Mouse (Mus musculus): ENCODE results near the gene Kctd20.
A peak's percentile ranks its signal among the peaks of the same experiment; 100 is the strongest.
"Not testable (repeated sequence)": the region's sequence is repeated elsewhere in the genome, so short reads cannot be mapped to it uniquely, and the experiment has no call there.

Kctd20 gene

DNA sequence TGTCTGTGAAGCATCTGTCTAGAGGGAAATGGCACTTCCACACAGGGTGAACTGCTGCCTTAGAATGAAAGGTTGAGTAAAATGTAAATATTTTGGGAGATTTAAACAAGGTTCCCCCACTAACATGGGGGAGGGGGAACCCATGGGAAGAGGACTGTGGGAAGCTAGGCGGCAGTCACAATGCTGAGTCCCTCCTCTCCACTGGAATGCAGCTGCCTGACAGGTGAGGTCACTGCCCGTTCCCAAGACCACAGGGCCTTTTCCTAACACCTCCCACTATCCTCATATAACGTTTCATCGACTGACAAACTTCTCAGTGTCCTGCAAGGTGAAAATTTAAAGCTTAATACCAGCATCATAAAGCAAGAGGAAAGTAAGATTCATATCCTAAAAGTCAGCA lies 30.8 kb downstream of the Kctd20 start:
- no peak for DNase-seq (ENCODE audit: low read depth, low spot score)

DNA sequence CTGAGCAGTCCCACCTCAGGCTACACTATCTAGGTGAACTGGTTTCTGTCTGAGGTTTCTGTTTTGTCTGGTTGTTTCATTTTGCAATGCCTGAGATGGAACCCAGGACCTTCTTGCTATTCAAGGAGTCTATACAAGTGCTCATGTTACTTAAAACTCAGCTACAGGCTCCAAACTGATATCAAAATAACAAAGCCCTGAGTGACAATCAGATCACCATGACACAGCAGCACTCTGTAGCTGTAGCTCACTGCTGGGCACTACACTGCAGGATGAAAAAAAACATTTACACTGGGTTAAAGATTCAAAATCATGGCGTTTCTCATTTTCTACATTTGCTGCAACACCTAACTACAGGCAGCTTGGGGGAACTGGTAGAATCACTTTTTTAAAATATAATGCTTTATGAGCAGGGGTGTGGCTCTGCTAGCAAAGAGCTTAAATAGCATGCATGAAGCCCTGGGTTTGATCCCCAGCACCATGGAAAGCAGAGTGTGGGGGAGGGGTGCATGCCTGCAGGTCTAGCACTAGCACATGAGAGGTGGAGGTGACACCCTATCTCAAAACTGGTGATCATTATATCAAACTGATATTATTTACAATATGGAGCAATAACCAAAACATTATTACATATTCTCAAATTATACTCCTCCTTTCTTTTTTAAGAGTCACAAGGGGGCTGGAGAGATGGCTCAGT lies 33.1 kb downstream of the Kctd20 start:
- DNase-seq (ENCODE audit: low read depth, low spot score), result no peak

DNA sequence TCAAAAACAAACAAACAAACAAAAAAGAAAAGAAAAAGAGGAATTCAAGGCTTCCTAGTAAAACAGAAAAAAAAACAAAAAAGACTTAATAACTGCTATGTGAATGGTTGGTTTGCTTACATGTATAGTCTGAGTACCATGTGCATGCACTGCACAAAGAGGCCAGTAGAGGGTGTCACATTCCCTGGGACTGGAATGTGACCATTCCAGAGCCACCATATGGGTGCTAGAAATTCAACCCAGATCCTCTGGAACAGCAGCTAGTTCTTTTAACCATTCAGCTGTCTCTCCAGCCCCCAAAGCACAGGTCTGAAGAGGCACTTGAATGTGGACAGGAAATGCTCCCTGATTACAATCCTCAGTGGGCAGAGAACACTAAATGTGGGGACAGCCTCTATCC lies 35.1 kb downstream of the Kctd20 start:
- DNase-seq (ENCODE audit: low read depth, low spot score), result no peak

DNA sequence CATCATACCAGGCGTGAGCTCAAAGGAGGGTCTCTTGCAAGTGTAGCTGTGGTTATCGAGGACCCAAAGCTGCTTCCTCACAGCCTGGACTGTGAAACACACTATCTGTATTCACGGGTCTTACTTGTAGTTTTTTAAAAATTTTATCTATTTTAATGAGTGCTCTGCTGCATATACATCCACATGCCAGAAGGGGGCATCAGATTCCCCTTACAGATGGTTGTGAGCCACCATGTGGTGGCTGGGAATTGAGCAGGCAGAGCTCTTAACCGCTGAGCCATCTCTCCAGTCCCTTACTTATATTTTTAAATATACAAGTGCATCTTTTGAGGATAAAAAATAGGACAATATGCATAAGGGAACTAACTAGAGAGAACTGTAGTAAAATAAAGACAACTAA lies 36.0 kb downstream of the Kctd20 start:
- DNase-seq (ENCODE audit: low read depth, low spot score), result no peak

DNA sequence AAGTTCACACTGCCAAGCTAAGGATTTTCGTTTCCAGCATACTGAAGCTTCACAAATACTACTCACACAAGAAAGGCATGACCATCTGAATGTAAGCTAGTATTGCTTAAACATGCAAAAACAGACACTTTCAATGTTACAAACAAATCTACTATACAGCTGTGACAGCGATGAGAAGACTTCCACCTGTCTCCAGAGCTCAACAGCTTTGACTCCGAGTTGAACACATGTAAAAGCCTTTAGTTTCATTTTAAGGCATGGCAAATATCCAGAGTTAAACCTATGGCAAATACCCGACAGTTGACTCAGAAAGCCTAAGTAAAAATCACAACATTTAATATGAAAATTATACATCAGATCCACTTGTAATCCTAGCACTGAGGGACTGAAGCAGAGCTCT lies 36.5 kb downstream of the Kctd20 start:
- no peak for DNase-seq (ENCODE audit: low read depth, low spot score)

DNA sequence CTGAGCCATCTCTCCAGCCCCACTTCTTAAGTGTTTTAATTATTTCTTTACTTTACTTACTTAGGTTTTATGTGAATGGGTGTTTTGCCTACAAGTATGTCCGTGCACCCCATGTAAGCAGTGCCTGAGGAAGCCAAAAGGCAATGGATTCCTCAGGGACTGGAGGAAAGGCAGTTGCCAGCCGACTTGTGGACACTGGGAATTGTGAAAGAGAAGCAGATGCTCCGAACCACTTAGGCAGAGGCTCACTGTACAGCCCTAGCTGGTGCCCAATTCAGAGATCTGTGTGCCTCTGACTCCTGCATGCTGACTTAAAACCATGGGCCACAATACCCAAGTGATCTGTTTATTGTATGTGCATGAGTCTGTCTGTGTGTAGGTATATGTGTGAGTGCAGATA lies 37.2 kb downstream of the Kctd20 start:
- no peak for DNase-seq (ENCODE audit: low read depth, low spot score)

DNA sequence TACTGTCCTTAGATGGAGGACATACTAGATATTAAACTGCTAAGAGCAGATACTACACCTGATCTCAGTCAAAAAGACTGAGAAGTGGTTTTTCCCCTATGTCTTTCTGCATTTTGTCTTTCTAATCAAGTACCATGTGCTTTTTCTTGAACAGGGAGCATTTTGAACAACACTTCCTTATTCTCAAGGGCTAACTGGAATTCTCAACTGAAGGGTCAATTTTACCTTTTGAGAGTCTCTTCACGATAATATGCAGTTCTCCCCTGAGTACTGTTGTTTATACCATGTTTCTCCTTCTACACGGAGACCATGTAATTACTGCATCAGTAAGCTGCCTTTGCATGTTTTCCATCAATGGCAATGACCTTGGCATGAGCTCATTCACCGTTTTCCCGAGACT lies 38.3 kb downstream of the Kctd20 start:
- DNase-seq (ENCODE audit: low read depth, low spot score), result no peak

DNA sequence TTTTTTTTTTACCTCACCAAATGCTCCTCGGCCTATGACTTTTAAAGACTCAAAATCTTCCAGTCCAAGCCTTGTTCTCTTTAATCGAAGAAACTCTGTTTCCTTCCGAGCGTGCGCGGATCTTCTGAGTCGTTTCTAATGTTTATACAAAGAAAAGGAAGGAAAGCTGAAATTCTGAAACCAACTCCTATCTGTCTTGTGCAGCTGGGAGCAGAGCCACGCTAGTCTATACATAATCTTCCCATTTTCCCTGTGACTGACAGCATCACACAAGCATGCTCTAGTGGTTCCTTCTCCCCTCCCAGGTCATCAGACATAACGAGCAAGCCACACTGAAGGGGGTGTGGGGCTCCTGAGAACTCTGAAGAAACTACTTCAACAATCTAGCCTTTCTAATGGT lies 39.5 kb downstream of the Kctd20 start:
- DNase-seq (ENCODE audit: low read depth, low spot score), result no peak

DNA sequence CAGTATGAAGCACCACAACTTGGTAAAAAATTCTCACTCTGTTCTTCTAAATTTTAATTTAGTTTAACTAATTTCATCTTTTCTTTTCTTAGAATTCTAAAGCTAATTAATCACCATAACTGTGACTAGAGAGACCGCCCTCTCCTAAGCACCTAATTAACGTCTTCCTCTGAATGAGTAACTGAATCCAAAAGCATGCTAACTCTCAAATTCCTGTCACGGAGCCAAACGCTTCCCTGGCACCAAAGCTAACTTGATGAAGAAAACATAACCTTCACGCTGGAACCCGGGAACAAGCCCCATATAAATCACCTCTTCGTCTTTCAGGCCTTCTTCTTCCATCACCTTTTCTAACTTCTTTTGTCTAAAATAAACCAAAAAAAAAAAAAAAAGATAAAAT lies 40.4 kb downstream of the Kctd20 start:
- DNase-seq (ENCODE audit: low read depth, low spot score), result no peak

DNA sequence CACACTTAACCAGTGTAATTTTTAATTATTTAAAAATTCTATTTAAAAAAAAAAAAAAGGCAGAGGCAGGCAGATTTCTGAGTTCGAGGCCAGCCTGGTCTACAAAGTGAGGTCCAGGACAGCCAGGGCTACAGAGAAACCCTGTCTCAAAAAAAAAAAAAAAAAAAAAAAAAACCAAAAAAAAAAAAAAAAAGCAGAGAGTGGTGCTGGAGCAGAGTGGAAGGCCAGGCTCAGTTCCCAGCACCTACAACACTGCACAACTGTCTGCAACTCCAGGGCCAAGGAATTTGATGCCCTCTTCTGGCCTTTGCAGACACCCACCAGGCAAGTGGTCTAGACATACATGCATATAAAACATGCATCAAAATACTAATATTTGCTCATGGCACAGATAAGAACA lies 41.3 kb downstream of the Kctd20 start:
- not testable (repeated sequence) for DNase-seq (ENCODE audit: low read depth, low spot score)

DNA sequence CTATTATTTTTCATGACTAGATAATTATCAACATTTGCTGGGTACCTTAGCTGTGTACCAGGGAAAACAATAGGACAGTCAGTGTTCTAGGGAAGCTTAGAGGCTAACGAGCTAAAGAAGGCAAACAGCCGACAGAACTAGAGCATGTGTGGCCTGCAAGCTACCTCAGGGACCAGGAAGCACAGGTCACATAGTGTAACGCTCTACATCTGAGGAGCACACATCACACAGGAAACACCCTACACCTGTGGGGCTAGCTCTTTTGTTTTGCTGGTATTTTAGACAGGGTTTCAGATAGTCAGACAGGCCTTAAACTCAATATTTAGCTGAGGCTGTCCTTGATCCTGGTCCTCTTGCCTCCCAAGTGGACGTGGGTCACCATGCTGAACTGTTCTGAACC lies 42.9 kb downstream of the Kctd20 start:
- DNase-seq (ENCODE audit: low read depth, low spot score), result no peak

DNA sequence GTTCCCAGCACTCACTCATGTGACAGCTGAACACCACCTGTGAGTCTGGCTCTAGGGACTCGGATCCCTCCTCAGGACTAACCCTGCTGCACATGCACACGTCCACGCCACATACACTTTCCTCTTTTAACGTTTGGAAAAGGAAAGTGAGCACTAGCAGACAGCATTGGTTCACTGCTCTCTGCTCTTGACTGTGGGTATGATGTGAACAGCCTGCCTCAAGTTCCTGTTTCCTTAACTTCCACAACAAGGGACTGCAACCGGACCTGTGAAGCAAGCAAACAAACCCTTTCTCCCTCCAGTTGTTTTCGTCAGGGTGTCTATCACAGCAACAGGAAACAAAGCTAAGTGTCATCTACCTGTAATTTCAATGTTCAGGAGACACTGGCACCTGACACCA lies 48.7 kb downstream of the Kctd20 start:
- no peak for DNase-seq (ENCODE audit: low read depth, low spot score)

DNA sequence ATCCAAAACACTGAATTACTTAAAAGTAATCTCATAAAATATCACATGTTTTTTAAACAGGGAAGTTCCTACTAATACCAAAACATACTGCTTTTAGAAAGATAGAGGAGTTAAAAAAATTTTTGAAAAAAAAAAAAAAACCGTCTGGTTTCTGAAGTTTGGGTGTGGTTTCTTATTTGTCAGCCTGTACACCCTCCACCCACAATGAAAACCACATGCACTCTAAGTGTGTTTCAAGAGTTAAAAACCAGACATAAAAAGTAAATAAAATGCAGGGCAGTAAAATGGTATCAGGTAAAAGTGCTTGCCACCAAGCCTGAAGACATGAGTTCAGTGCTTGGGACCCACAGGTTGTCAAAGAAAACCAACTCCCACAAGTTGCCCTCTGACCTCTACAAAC lies 52.0 kb downstream of the Kctd20 start:
- no peak for DNase-seq (ENCODE audit: low read depth, low spot score)

DNA sequence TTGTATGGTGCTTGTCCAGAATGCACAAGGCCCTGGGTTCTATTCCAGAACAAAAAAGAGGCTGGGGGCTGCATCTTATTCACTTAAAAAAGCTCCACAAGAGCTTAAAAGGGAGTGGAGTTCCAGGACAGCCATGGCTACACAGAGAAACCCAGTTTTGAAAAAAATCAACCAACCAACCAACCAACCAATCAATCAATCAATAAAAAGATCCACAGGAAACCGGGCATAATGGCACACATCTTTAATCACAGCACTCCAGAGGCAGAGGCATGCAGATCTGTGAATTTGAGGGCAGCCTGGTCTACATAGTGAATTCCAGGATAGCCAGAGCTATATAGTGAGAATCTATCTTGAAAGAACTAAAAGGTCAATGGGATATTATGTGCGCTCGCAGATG lies 53.3 kb downstream of the Kctd20 start:
- no peak for DNase-seq (ENCODE audit: low read depth, low spot score)

DNA sequence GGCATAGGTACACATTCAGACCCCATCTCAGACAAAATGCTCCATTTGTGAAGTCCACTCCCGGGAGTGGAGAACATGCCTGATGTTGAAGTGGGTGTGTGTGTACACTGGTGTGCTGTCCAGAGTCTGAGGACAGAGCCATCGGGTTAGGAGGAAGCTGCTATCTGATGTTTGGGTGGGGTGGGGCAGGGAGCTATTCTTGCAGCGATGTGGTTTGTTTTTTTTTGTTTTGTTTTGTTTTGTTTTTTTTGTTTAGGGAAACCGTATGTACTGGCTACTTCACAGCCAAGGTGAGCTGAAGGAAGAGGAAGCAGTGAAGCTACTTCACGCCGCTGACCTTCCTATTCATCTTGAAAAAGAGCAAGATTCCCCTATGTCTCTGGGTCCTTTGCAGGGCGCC lies 55.1 kb downstream of the Kctd20 start:
- no peak for DNase-seq (ENCODE audit: low read depth, low spot score)

DNA sequence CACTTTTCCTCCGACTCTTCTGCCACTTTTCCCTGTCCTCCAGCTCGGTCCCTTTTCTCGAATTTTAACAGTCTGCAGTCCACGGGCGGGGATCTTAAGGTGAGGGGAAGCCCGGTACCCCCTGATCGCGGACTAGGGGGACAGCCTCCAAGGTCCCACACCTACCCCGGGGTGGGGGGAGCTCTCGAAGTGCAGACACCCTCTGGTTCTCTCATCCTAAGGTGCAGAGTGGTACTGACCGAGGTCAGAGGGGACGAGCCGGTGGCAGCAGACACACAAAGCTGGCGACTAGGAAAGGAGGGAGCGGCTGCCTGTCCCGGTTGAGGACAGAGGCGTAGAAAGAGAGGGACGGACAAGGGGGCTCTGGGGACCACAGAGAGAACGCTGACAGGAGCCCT lies 55.5 kb downstream of the Kctd20 start:
- no peak for DNase-seq (ENCODE audit: low read depth, low spot score)

DNA sequence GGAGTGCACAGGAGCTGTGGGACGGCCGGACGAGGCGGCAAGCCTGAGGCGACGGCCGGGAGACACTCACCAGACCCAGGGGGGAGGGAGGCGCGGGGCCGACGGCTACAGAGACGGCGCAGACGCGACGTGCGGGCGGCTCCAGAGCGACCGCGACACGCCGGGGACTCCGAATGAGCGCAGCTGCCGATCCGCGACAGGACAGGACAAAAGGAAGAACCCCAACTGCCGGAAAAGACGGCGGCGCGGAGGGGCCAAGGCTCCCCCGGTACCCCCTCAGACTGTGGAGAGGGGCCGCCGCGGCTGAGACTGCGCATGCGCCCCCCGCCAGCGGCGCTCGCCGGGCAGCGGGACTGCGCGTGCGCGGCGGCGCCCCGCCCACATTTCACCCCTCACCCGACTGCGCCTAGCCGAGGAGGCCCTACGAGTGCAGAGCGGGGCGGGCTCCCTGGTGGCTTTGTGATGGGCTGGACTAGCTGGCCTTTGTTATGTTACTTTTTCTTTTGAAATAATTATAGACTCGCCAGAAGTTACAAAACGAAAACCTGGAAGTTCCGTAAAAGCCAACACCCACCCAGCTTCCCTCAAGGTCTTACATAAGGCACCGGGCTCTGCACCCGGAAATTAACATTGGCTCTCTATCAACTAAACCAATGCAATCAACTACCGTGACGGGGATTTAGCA lies 56.0 kb downstream of the Kctd20 start, which contains the start of gene Stk38:
Gene Stk38, minus strand, starts transcription at position 355 of the 685 bp plus-strand sequence.
- peak; percentile 91 for DNase-seq (ENCODE audit: low read depth, low spot score)

DNA sequence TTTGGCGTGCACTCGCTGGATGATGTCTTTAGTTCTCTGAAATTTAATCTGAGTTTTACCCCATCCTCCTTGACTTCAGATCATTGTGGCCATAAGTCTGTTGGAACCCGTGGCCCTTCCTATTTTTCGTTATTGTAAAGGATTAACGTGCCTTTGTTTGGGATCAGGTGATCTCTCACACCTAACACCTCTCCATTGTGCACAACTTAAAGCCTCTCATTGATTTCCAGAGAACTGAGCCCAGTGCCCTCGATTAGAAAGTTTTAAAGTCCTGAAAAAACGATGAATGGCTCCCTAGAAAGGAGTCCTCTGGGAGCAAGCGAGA lies 56.5 kb downstream of the Kctd20 start:
- DNase-seq (ENCODE audit: low read depth, low spot score), result no peak

DNA sequence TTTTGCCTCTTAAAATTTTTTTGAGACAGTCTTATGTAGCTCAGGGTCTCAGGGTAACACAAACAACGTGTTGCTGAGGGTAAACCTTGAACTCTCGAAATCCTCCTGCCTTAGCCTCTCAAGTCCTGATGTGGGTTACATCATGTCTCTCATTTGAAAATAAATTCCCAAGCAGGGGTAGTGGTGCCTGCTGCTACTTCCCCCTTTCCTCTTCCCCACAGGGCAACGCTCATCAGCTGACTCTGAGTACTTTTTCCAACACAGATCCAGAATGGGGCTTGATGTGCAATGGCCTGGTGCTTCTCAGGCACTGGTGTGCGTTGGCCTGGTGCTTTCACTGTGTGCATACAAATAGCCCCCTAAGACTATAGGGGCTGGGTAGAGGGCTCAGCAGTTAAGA lies 57.4 kb downstream of the Kctd20 start:
- DNase-seq (ENCODE audit: low read depth, low spot score), result no peak

DNA sequence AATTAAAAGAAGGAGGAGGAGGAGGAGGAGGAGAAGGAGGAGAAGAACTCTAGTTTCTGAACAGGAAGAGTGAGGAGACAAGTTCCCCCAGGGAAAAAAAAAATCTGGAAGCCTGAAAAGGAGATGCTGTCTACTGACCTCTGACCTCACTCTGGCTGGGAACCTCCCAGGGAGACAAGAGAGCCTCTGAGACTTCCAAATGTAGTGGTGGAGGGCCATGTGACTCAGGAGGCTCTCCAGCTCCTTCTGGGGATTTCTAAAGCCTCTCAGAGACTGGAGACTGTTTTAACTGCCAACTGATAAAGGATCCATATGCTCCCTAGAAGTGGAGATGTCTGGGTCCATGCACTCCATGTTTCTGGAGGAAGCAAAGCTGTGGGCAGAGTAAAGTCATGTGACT lies 62.5 kb downstream of the Kctd20 start:
- DNase-seq (ENCODE audit: low read depth, low spot score), result peak; percentile 65

DNA sequence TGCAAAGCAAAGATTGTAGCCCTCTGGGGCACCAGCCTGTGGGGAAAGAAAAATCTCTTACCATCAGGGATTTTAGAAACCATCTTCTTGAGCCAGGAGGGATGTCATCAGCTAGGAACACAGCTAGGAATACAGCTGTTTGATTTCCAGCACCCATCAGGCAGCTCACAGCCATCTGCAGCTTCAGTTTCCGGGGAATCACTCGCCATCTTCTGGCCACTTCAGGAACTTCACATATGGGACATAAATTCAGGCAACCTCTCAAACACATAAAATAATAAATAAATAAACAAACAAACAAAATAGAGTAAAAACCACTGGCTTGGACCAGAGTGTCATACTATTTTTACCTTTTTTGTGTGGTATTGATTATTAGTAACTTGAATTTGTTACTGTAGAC lies 63.9 kb downstream of the Kctd20 start:
- DNase-seq (ENCODE audit: low read depth, low spot score), result no peak

DNA sequence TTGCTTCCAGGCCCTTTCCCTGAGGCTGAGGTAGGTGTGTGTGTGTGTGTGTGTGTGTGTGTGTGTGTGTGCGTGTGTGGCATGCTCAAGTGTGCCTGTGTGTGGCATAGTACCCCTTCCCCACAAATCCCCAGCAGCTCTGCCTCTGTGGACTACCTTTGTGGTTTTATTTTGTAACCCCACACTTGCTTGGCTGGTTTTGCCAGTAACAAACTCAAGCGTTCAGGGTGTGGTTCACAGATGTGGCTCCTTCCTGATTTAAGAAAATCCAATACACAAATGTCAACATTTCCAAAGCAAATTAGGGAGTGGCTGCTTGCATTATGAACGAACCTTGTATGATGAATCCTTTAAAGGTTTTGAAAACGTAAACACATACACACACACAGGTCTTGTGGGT lies 65.0 kb downstream of the Kctd20 start:
- DNase-seq (ENCODE audit: low read depth, low spot score), result no peak

DNA sequence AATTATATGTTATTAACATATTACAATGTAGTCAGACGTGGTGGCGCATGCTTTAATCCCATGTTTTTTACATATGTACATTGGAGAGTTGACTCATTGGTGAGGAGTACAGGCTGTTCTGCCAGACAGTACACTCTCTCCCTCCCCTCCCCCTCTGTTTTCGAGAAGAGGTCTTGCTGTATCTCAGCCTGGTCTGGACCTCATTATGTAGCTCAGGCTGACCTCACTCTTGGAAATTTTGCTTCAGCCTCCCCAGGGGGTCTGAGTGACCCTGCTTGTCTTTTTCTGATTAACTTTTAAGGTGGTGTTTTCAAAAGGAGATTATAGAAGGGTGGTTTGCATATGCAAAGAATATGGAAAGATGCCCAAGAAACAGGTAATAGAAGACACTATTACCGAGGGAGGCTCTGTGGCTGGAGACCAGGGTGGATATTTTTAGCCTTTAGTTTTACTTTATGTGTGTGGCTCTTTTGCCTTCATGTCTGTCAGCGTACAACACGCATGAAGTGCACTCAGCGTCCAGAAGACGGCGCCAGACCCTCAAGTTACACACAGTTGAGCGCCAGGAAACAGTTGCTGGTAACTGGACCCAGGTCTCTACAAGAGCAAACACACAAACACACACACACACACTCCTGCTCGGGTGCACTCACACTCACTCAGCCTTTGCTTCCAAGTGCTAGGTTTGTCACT lies 66.7 kb downstream of the Kctd20 start:
- DNase-seq (ENCODE audit: low read depth, low spot score), result peak; percentile 89
